Mouse (Mus musculus): ENCODE data around the gene Klrb1b. TPM values are rescaled to one million over a fixed set of nuclear protein-coding genes. Genes with fewer than 3 reads are reported as not detected.
"Not testable (repeated sequence)": the region's sequence is repeated elsewhere in the genome, so short reads cannot be mapped to it uniquely, and the experiment has no call there.

Klrb1b gene
- polyA plus RNA-seq, 1 experiment, result not detected

GRCm38 (mm10) chr6:128836955-128837334 is 10.8 kb upstream of the Klrb1b start:
- no peak for TF ChIP-seq POLR2A (IDR thresholded peaks at IDR 0.05; ENCODE audit: insufficient read depth, low read depth, low read length)
- no peak for TF ChIP-seq CTCF (IDR thresholded peaks at IDR 0.05; ENCODE audit: insufficient read depth, low read depth, low read length)
- 81% methylated on average over 6 of the region's 6 CpGs for WGBS
- Histone ChIP-seq H3K4me3 (ENCODE audit: insufficient read depth, low read depth, low read length) (no peak overlapping the region), H3K4me1 (ENCODE audit: control insufficient read depth, insufficient read depth, low read length) (no peaks in the 10 kb centered on the region; the same call in 1 of the 2 replicates), H3K27ac (ENCODE audit: insufficient read depth, low read depth, low read length) (no peak overlapping the region)

DNA sequence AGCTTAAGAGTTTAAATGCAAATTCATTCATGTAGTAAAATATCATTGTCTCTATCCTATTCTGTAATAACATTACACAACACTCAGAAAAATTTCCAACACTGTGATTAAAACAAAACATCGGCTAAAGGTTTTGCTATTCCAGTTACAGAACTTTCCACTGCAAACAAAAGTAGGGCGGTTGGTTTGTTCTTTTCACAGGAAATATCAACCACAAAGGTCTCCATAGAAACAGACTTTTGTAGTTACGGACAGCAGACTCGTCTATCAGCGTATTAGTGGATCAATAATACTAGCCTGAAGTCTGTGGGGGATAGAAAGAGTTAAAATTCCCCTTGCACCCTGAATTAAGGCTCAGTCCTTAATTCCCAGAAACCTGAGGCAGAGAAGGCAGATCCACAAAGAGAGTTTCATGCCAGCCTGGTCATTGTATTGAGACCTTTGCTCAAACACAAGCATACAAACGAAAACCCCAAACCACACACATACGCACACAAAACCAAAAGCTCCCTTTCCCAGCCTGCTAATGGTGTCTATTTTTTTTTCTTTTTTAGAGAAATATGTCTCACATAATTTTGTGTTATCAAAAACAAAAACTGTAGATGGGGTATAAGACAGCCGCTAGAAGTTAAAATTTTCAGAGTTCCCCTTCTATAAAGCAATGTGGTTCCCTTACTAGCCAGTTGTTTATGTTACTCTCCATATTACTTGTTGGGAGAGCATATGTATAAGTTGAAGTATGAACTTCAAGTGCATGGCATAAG is 10.2 kb upstream of the Klrb1b start:
- TF ChIP-seq POLR2A (IDR thresholded peaks at IDR 0.05; ENCODE audit: insufficient read depth, low read depth, low read length), result no peak
- no peak overlapping the region for H3K4me3 ChIP-seq (ENCODE audit: insufficient read depth, low read depth, low read length)
- H3K4me1 ChIP-seq (ENCODE audit: control insufficient read depth, insufficient read depth, low read length), result no peaks in the 10 kb centered on the region; the same call in 1 of the 2 replicates
- WGBS, result 74% methylated on average over 8 of the region's 8 CpGs
- H3K27ac ChIP-seq (ENCODE audit: insufficient read depth, low read depth, low read length), result no peak overlapping the region

GRCm38 (mm10) chr6:128835571-128835970 is 9.4 kb upstream of the Klrb1b start:
- TF ChIP-seq POLR2A (IDR thresholded peaks at IDR 0.05; ENCODE audit: insufficient read depth, low read depth, low read length) (no peak), CTCF (IDR thresholded peaks at IDR 0.05; ENCODE audit: insufficient read depth, low read depth, low read length) (no peak)
- Histone ChIP-seq H3K4me1 (ENCODE audit: control insufficient read depth, insufficient read depth, low read length) (no peaks in the 10 kb centered on the region; the same call in 1 of the 2 replicates), H3K27ac (ENCODE audit: insufficient read depth, low read depth, low read length) (no peak overlapping the region), H3K4me3 (ENCODE audit: insufficient read depth, low read depth, low read length) (no peak overlapping the region)
- 87% methylated on average over 4 of the region's 4 CpGs for WGBS

DNA sequence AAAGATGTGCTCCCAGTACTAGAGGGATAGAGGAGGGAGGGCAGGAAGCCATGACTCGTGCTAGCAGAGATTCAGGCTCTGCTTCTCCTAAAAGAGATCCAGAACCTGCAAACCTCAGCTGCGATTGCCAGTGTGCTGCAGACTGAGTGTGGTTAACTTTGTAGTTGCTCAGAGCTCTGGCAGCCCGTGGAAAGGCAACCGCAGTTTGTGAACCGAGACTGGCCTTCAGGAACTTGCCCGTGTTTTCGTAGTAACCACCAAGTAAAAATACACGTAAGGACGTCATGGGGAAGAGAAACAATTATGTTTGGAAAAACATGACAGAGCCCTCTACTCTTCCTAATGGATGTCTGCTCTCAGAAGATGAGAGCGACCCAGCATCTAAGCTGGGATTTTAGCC is 6.9 kb upstream of the Klrb1b start:
- no peaks in the 10 kb centered on the region for H3K4me1 ChIP-seq (ENCODE audit: control insufficient read depth, insufficient read depth, low read length)
- no peak overlapping the region for H3K4me3 ChIP-seq (ENCODE audit: insufficient read depth, low read depth, low read length)
- H3K27ac ChIP-seq (ENCODE audit: insufficient read depth, low read depth, low read length), result no peak overlapping the region
- WGBS, result 92% methylated on average over 10 of the region's 10 CpGs
- TF ChIP-seq POLR2A (IDR thresholded peaks at IDR 0.05; ENCODE audit: insufficient read depth, low read depth, low read length), result no peak
- TF ChIP-seq CTCF (IDR thresholded peaks at IDR 0.05; ENCODE audit: insufficient read depth, low read depth, low read length), result no peak

DNA sequence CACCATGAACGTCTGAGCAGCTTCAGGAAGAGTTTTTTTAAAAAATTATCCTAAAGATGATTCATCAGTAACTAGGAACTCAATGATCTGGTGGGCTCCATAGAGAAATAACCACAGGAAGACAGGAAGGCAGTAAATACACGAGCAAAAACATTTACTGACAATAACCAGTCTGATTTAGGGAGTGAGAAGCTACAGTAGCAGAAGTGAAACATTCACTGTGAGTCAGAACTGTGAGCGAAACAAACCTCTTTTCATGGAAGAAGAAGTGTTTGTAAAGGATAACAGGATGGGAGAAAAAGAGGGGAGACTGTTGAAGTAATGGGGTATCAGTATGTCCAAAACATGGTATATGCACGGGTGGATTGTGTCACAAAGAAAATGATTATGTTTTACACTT is 3.7 kb upstream of the Klrb1b start:
- Histone ChIP-seq H3K27ac (ENCODE audit: insufficient read depth, low read depth, low read length) (no peak overlapping the region), H3K4me1 (ENCODE audit: control insufficient read depth, insufficient read depth, low read length) (no peaks in the 10 kb centered on the region), H3K4me3 (ENCODE audit: insufficient read depth, low read depth, low read length) (no peak overlapping the region)
- TF ChIP-seq POLR2A (IDR thresholded peaks at IDR 0.05; ENCODE audit: insufficient read depth, low read depth, low read length), result no peak
- TF ChIP-seq CTCF (IDR thresholded peaks at IDR 0.05; ENCODE audit: insufficient read depth, low read depth, low read length), result no peak
- 71% methylated on average over 4 of the region's 4 CpGs for WGBS

GRCm38 (mm10) chr6:128826781-128827180 is 650 bp upstream of the Klrb1b start:
- WGBS, result 91% methylated on average over 3 of the region's 3 CpGs
- Histone ChIP-seq H3K4me3 (ENCODE audit: insufficient read depth, low read depth, low read length) (no peak overlapping the region), H3K27ac (ENCODE audit: insufficient read depth, low read depth, low read length) (no peak overlapping the region), H3K4me1 (ENCODE audit: control insufficient read depth, insufficient read depth, low read length) (no peaks in the 10 kb centered on the region)
- TF ChIP-seq CTCF (IDR thresholded peaks at IDR 0.05; ENCODE audit: insufficient read depth, low read depth, low read length) (no peak), POLR2A (IDR thresholded peaks at IDR 0.05; ENCODE audit: insufficient read depth, low read depth, low read length) (no peak)

DNA sequence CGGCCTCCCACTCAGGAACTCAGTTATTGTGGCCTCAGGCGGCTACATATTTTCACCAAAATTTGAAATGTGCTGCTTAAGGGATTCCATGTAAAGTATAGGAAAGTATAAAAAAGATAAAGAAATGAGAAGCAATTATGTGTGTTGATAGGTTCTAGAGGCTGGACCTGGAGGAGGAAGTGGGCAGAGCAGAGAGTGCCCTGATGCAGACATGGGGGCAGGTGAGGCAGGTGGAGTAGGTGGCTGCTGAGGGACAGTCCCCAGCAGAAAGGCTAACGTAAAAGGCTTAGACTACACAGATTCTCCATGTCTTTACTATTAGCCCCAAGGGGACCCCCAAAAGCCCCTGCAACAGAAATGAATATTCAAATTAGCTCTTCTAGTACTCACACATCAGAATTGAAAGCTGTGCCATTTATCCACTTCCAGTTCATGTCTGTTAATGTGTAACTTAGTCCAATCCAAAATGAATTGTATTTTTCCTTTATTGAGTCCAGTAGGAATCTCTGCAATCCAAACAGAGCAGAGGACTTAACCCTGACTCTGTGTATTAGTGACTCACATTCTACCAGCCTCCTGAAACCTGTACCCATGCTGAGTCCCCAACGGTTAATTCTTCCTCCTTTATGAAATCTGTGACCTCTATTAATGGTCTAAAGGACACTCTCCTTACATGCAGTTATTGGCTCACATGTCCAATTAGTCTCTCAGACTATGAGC is 7.9 kb downstream of the Klrb1b start:
- TF ChIP-seq CTCF (IDR thresholded peaks at IDR 0.05; ENCODE audit: insufficient read depth, low read depth, low read length) (no peak), POLR2A (IDR thresholded peaks at IDR 0.05; ENCODE audit: insufficient read depth, low read depth, low read length) (no peak)
- Histone ChIP-seq H3K27ac (ENCODE audit: insufficient read depth, low read depth, low read length) (no peak overlapping the region), H3K4me3 (ENCODE audit: insufficient read depth, low read depth, low read length) (no peak overlapping the region), H3K4me1 (ENCODE audit: control insufficient read depth, insufficient read depth, low read length) (no peaks in the 10 kb centered on the region)
- WGBS, result 84% methylated on average over 4 of the region's 4 CpGs

GRCm38 (mm10) chr6:128808532-128808931 is 17.6 kb downstream of the Klrb1b start:
- Histone ChIP-seq H3K4me3 (ENCODE audit: insufficient read depth, low read depth, low read length) (no peak overlapping the region), H3K4me1 (ENCODE audit: control insufficient read depth, insufficient read depth, low read length) (no peaks in the 10 kb centered on the region), H3K27ac (ENCODE audit: insufficient read depth, low read depth, low read length) (no peak overlapping the region)
- no peak for TF ChIP-seq POLR2A (IDR thresholded peaks at IDR 0.05; ENCODE audit: insufficient read depth, low read depth, low read length)
- no peak for TF ChIP-seq CTCF (IDR thresholded peaks at IDR 0.05; ENCODE audit: insufficient read depth, low read depth, low read length)
- WGBS, result 83% methylated on average over 5 of the region's 5 CpGs

GRCm38 (mm10) chr6:128807021-128807420 is 19.1 kb downstream of the Klrb1b start:
- WGBS, result 58% methylated on average over 3 of the region's 3 CpGs
- TF ChIP-seq CTCF (IDR thresholded peaks at IDR 0.05; ENCODE audit: insufficient read depth, low read depth, low read length) (no peak), POLR2A (IDR thresholded peaks at IDR 0.05; ENCODE audit: insufficient read depth, low read depth, low read length) (no peak)

GRCm38 (mm10) chr6:128804823-128805640 is 21.1 kb downstream of the Klrb1b start:
- not testable (repeated sequence) for H3K27ac ChIP-seq (ENCODE audit: insufficient read depth, low read depth, low read length); H3K4me3 ChIP-seq (ENCODE audit: insufficient read depth, low read depth, low read length); H3K4me1 ChIP-seq (ENCODE audit: control insufficient read depth, insufficient read depth, low read length)
- 55% methylated on average over 7 of the region's 7 CpGs for WGBS

More at GRCm38 (mm10) chr6:128807021-128807420, 19.1 kb downstream of the Klrb1b start:
- Histone ChIP-seq H3K4me3 (ENCODE audit: insufficient read depth, low read depth, low read length) (no peak overlapping the region), H3K4me1 (ENCODE audit: control insufficient read depth, insufficient read depth, low read length) (peaks cover 2% of the 10 kb centered on the region; the same call in 1 of the 2 replicates), H3K27ac (ENCODE audit: insufficient read depth, low read depth, low read length) (no peak overlapping the region)

Data from olfactory bulb, adult 2 months (tissue).